Mouse (Mus musculus): Measurements from ENCODE around the gene Syce3.

GRCm38 (mm10) chr15:89396883-89397282, 13.4 kb downstream of the Syce3 start:
- TF ChIP-seq CTCF (IDR thresholded peaks at IDR 0.05; ENCODE audit: low read depth, low read length) = no peak
- no peak for TF ChIP-seq POLR2A (IDR thresholded peaks at IDR 0.05; ENCODE audit: borderline replicate concordance, low read depth, low read length)
